Mouse (Mus musculus) intestine, embryonic 14.5 days (tissue): ENCODE measurements around the gene Tmem208. TPM values are rescaled to one million over a fixed set of nuclear protein-coding genes. Genes with fewer than 3 reads are reported as not detected.

Experiments
- ATAC-seq: fragments of 200-750 bp; cut with Nextera tagmentation; replicated peaks from 2 replicates; pipeline ENCODE4 v1.8.0; 2017; ENCODE audit warnings: low read depth, moderate number of reproducible peaks, moderate TSS enrichment, moderate library complexity; ENCODE audit not compliant: low FRiP score, low TSS enrichment
- DNase-seq: peaks from one replicate; pipeline ENCODE4 v3.0.0-alpha.2; 2018; ENCODE audit warnings: low spot score
- H3K27ac ChIP-seq: fragments of 300-500 bp; sonication (generic); 2 replicates; pipeline ENCODE4 v1.5.1; 2014; ENCODE audit warnings: low read depth, mild to moderate bottlenecking, control low read depth
- H3K27me3 ChIP-seq: fragments of 300-500 bp; sonication (generic); replicated peaks from 2 replicates; pipeline ENCODE4 v1.6.1; 2014; ENCODE audit warnings: low read length, control low read depth; ENCODE audit not compliant: control insufficient read depth, insufficient read depth
- H3K36me3 ChIP-seq: fragments of 300-500 bp; sonication (generic); 2 replicates; pipeline ENCODE4 v1.6.1; 2014; ENCODE audit warnings: low read length, control low read depth; ENCODE audit not compliant: control insufficient read depth, insufficient read depth
- H3K4me1 ChIP-seq: fragments of 300-500 bp; sonication (generic); replicated peaks from 2 replicates; pipeline ENCODE4 v1.6.1; 2014; ENCODE audit warnings: low read length, control low read depth, mixed read lengths; ENCODE audit not compliant: control insufficient read depth, insufficient read depth
- H3K4me2 ChIP-seq: fragments of 300-500 bp; sonication (generic); 2 replicates; pipeline ENCODE4 v1.6.1; 2014; ENCODE audit warnings: low read length
- H3K4me3 ChIP-seq: fragments of 300-500 bp; sonication (generic); 2 replicates; pipeline ENCODE4 v1.5.1; 2014; ENCODE audit warnings: low read depth, low read length, control low read depth, mixed read lengths
- H3K9ac ChIP-seq: fragments of 300-500 bp; sonication (generic); 2 replicates; pipeline ENCODE4 v1.6.1; 2014; ENCODE audit warnings: mild to moderate bottlenecking, low read length
- H3K9me3 ChIP-seq: fragments of 300-500 bp; sonication (generic); 2 replicates; pipeline ENCODE4 v1.6.1; 2016; ENCODE audit warnings: low read length, control low read depth; ENCODE audit not compliant: control insufficient read depth
- WGBS: fragments of 180-500 bp; shearing (Covaris S2); extraction: QIAGEN DNeasy Blood & Tissue Kit; methylation state at CpG from one replicate; pipeline ENCODE4 v1.1.7; 2014; 5-methylcytosine and 5-hydroxymethylcytosine counted together
- polyA plus RNA-seq: library from polyadenylated mRNA; unstranded; fragments of >200 nt; fragmentation: Nextera tagmentation; extraction: Ambion mirVana; gene quantifications from 2 replicates; pipeline ENCODE4 v1.2.1, GENCODE M21; 2014

Tmem208 gene
- polyA plus RNA-seq, 1 experiment from 2014 or later: 138 TPM

DNA sequence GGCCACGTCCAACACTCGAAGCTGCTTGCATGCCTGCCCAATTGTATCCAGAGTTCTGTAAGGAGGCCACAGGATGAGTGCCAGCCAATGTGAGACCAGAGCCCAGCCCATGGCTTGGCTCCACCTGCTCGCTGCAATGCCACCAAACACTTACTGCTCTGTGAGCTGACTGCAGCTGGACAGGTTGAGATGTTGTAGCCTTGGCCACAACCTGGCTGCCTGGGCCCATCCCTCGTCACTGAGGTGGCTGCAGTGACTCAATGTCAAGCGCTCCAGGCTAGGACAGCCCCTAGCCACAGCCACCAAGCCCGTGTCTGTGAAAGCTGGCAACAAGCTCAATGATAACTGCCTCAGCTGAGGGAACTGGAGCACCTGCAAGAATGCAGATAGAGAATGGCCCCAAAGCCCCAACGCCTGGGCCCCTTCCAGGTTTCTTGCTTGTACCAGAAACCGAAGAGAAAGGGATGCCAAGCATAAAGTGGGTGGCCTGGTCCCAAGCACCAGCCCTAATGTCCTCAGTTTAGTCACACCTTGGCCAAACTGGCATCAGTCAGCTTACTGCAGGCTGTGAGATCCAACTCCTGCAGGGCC lies 13.2 kb upstream of the Tmem208 start:
- DNase-seq (no peak), ATAC-seq (0 out of 2 replicates have a peak, but pooled peaks have one; percentile 9)
- Histone ChIP-seq H3K9ac (no peak overlapping the region), H3K36me3 (peaks cover 72% of the 10 kb centered on the region), H3K27ac (no peak overlapping the region), H3K4me1 (no peaks in the 10 kb centered on the region), H3K4me2 (no peak overlapping the region), H3K4me3 (no peak overlapping the region), H3K9me3 (no peaks in the 10 kb centered on the region), H3K27me3 (no peaks in the 10 kb centered on the region)
- WGBS: 91% methylated on average over 8 of the region's 8 CpGs

DNA sequence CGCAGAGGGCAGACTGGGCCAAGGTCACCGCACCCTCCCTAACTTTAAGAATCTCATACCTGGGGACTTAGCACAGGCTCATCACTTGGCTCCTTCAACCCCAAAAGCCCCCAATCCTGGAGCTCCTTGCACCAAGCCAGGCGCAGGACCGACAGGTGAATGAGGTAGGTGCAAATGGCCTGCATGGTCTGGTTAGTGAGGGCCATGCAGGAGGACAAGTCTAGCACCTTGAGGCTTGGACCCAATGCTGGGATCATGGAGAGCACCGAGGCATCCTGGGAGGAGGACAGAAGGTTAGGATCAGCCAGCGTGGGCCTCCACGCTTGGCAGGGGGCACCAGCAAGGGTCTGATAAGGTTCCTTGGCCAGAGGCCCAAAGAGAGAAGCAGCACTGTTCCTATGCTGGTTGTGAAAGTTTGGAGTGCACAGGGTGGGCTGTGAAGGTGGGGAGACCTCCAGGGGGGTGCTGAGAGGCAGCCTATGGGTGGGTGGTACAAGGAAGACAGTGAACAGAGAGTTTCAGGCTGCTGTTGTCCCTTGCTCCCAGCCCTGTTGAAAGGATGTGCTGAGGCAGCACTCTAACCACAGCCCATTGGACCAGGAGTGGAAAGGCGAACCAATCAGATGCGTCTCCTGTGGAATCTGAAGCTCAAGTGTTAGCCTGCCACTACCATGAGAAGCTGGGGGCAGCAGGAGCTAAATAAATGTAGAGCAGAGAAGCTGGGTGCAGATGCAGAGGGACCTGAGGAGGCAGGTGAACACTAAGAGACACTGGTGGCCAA lies 12.3 kb upstream of the Tmem208 start:
- Histone ChIP-seq H3K9me3 (no peaks in the 10 kb centered on the region), H3K36me3 (peaks cover 72% of the 10 kb centered on the region)

GRCm38 (mm10) chr8:105315073-105315769 lies 10.9 kb upstream of the Tmem208 start:
- H3K9me3 ChIP-seq: no peaks in the 10 kb centered on the region
- no peak overlapping the region for H3K9ac ChIP-seq
- DNase-seq: no peak
- H3K27ac ChIP-seq: no peak overlapping the region
- ATAC-seq: no peak
- no peaks in the 10 kb centered on the region for H3K4me1 ChIP-seq
- peaks cover 77% of the 10 kb centered on the region for H3K36me3 ChIP-seq
- no peaks in the 10 kb centered on the region for H3K27me3 ChIP-seq
- no peak overlapping the region for H3K4me2 ChIP-seq
- WGBS: 95% methylated on average over 18 of the region's 18 CpGs
- no peak overlapping the region for H3K4me3 ChIP-seq

More for the DNA sequence above, 12.3 kb upstream of the Tmem208 start:
- no peak overlapping the region for H3K9ac ChIP-seq
- DNase-seq (no peak), ATAC-seq (no peak)
- H3K4me3 ChIP-seq: no peak overlapping the region
- H3K27ac ChIP-seq: no peak overlapping the region
- H3K4me1 ChIP-seq: no peaks in the 10 kb centered on the region
- H3K27me3 ChIP-seq: no peaks in the 10 kb centered on the region
- H3K4me2 ChIP-seq: no peak overlapping the region
- WGBS: 81% methylated on average over 9 of the region's 9 CpGs

- Histone ChIP-seq H3K4me2 (no peak overlapping the region), H3K27ac (no peak overlapping the region), H3K36me3 (peaks cover 74% of the 10 kb centered on the region), H3K9ac (no peak overlapping the region), H3K9me3 (no peaks in the 10 kb centered on the region), H3K4me1 (no peaks in the 10 kb centered on the region), H3K27me3 (no peaks in the 10 kb centered on the region), H3K4me3 (no peak overlapping the region)
- WGBS: 90% methylated on average over 4 of the region's 4 CpGs
- ATAC-seq (no peak), DNase-seq (no peak)
Measured at GRCm38 (mm10) chr8:105317941-105318340, 8.2 kb upstream of the Tmem208 start.

DNA sequence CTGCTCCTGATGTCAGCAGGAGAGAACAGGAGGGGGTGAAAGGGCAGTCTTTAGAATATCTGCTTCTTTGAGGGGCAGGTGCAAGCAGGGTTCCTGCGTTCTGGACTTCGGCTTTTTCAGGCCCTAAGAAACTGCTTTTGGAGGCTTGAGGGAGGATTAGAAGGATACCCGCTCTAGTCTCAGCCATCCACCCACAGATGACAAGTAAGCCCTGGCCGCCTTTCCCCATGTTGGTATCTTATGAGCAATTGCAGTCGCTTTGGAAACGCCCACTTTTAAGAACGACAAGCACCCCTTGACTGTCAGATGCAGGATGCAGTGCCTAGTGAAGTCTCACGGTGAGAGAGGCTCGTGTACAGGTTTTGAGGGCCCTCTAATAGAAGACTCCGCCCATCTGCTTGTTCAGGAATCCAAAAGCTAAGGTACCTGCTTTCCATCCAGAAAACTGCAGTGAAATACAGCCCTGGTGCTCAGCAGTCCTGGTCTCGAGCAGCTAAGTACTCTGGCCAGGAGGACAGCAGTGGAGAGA lies 7.4 kb upstream of the Tmem208 start:
- no peaks in the 10 kb centered on the region for H3K27me3 ChIP-seq
- H3K27ac ChIP-seq: no peak overlapping the region
- no peak for DNase-seq
- WGBS: 85% methylated on average over 11 of the region's 11 CpGs
- no peaks in the 10 kb centered on the region for H3K9me3 ChIP-seq
- H3K36me3 ChIP-seq: peaks cover 69% of the 10 kb centered on the region
- no peak overlapping the region for H3K4me3 ChIP-seq
- no peaks in the 10 kb centered on the region for H3K4me1 ChIP-seq
- ATAC-seq: no peak
- H3K9ac ChIP-seq: no peak overlapping the region
- H3K4me2 ChIP-seq: no peak overlapping the region

DNA sequence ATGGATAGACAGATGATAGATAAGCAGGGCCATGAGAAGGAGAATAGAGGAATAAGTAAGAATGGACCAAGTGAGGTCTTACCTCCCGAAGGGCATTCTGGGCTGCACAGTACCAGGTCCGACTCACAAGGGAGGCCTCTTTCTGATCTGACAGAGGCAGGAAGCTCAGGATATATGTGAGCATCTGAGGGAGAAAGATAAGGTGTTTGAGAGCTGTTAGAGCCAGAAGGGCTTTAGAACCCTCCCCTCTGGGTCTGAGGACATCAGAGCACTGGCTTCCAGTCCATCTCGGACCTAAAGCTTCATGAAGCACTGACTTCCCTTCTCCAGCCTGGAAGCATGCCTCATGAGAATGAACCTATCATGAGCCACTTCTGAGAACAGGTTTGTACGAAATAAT lies 3.0 kb upstream of the Tmem208 start:
- Histone ChIP-seq H3K4me3 (no peak overlapping the region), H3K27ac (no peak overlapping the region), H3K4me1 (peaks cover 16% of the 10 kb centered on the region), H3K9ac (no peak overlapping the region), H3K36me3 (peaks cover 32% of the 10 kb centered on the region), H3K4me2 (no peak overlapping the region), H3K27me3 (no peaks in the 10 kb centered on the region), H3K9me3 (no peaks in the 10 kb centered on the region)
- no peak for ATAC-seq
- DNase-seq: no peak
- WGBS: 84% methylated on average over 4 of the region's 4 CpGs

- ATAC-seq (no peak; the same call in none of the 2 replicates), DNase-seq (no peak)
- no peaks in the 10 kb centered on the region for H3K27me3 ChIP-seq
- H3K36me3 ChIP-seq: peaks cover 41% of the 10 kb centered on the region
- under 1% methylated on average over 12 of the region's 12 CpGs for WGBS
- peak overlapping the region; percentile 96 for H3K4me2 ChIP-seq
- H3K4me1 ChIP-seq: peaks cover 16% of the 10 kb centered on the region
- H3K9ac ChIP-seq: peak overlapping the region; percentile 77
- no peaks in the 10 kb centered on the region for H3K9me3 ChIP-seq
- H3K27ac ChIP-seq: peak overlapping the region; percentile 58
- peak overlapping the region; percentile 89 for H3K4me3 ChIP-seq
Measured at GRCm38 (mm10) chr8:105325641-105326093, 487 bp upstream of the Tmem208 start.

GRCm38 (mm10) chr8:105326968-105327367 lies 814 bp downstream of the Tmem208 start:
- ATAC-seq (no peak), DNase-seq (no peak)
- H3K4me1 ChIP-seq: peaks cover 16% of the 10 kb centered on the region
- WGBS: 36% methylated on average over 6 of the region's 6 CpGs
- H3K9ac ChIP-seq: peak overlapping the region; percentile 77
- no peaks in the 10 kb centered on the region for H3K9me3 ChIP-seq
- peak overlapping the region; percentile 96 for H3K4me2 ChIP-seq
- H3K4me3 ChIP-seq: peak overlapping the region; percentile 89
- peak overlapping the region; percentile 58; the same call in 1 of the 2 replicates for H3K27ac ChIP-seq
- peaks cover 52% of the 10 kb centered on the region for H3K36me3 ChIP-seq
- H3K27me3 ChIP-seq: no peaks in the 10 kb centered on the region
